Mouse (Mus musculus): ENCODE data around the gene Catsper2. TPM values are rescaled to one million over a fixed set of nuclear protein-coding genes. Genes with fewer than 3 reads are reported as not detected.
A peak's percentile ranks its signal among the peaks of the same experiment; 100 is the strongest.

Gene Catsper2
- polyA plus RNA-seq, 1 experiment from 2014 or later, result 1.5 TPM

DNA sequence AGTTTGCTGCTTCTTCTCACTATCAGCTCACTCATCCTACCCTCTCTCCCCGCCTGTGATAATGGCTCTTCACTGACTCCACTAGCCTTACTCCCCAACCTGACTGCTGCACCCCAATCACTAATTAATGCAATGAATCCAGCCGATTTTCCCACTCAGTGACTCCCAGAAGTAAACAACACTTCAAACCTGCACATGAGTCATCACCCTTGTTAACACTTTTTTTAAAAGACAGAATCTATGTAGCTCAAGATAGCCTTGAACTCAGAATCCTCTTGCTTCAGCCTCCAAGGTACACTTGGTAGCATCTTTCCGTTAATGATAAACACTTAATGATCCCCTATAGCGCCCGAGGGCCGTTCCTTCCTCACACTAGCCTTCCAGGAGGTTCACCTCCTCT lies 59.2 kb downstream of the Catsper2 start:
- WGBS (ENCODE audit: insufficient replicate concordance), result 5% methylated on average over 6 of the region's 6 CpGs
- Histone ChIP-seq H3K9ac (replicated peaks) (peak overlapping the region; percentile 75), H3K4me2 (ENCODE audit: low read depth, low read length) (peak overlapping the region; percentile 99), H3K36me3 (replicated peaks; ENCODE audit: insufficient read depth, low read length) (no peaks in the 10 kb centered on the region), H3K27ac (ENCODE audit: low read depth) (no peak overlapping the region), H3K4me3 (ENCODE audit: low read depth, low read length) (peak overlapping the region; percentile 66), H3K4me1 (ENCODE audit: insufficient read depth) (peaks cover 6% of the 10 kb centered on the region), H3K9me3 (ENCODE audit: low read length) (no peaks in the 10 kb centered on the region), H3K27me3 (ENCODE audit: insufficient read depth, low read length) (peaks cover 36% of the 10 kb centered on the region)
- TF ChIP-seq CTCF (IDR thresholded peaks at IDR 0.05; ENCODE audit: low read depth) (no peak), EP300 (IDR thresholded peaks at IDR 0.05; ENCODE audit: low read depth) (no peak)
- no peak for ATAC-seq
- DNase-seq, result no peak

DNA sequence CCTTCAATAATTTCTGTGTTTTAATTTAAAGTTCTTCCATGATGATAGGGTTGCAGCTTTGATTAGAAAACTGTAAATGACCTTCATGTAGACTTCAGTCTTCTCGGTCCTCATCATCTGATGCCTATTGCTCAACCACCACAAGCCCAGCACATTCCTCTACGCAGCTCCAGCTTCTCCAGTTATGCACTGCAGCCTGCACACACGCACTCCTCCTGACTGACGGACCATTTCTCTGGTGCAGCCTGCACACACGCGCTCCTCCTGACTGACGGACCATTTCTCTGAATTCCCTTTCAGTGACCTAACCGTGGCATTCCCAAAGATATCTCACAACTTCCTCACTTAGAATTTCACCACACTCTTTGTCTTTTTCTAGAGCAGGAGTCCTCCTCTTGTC lies 60.4 kb downstream of the Catsper2 start:
- H3K27me3 ChIP-seq (ENCODE audit: insufficient read depth, low read length), result peaks cover 24% of the 10 kb centered on the region
- no peak overlapping the region for H3K27ac ChIP-seq (ENCODE audit: low read depth)
- H3K4me3 ChIP-seq (ENCODE audit: low read depth, low read length), result no peak overlapping the region
- TF ChIP-seq CTCF (IDR thresholded peaks at IDR 0.05; ENCODE audit: low read depth) (no peak), EP300 (IDR thresholded peaks at IDR 0.05; ENCODE audit: low read depth) (no peak)
- no peak overlapping the region for H3K9ac ChIP-seq (replicated peaks)
- H3K36me3 ChIP-seq (replicated peaks; ENCODE audit: insufficient read depth, low read length), result no peaks in the 10 kb centered on the region
- no peak for DNase-seq
- peaks cover 6% of the 10 kb centered on the region for H3K4me1 ChIP-seq (ENCODE audit: insufficient read depth)
- ATAC-seq, result no peak
- WGBS (ENCODE audit: insufficient replicate concordance), result 56% methylated on average over 8 of the region's 8 CpGs
- H3K9me3 ChIP-seq (ENCODE audit: low read length), result no peaks in the 10 kb centered on the region
- H3K4me2 ChIP-seq (ENCODE audit: low read depth, low read length), result no peak overlapping the region

Small RNAs within 50 kb of the gene (microRNA-seq; reads per million reads assigned to microRNA genes)
- gene Gm22953, result not detected

Other genes starting within 250 kb of the Catsper2 start
- 8.1 and 9.7 TPM in 2 replicates for gene Tubgcp4, start 243.1 kb downstream of the Catsper2 start, polyA plus RNA-seq (2015; fragmentation: Nextera tagmentation; extraction: Ambion mirVana)
- gene Zscan29, start 242.7 kb downstream of the Catsper2 start, polyA plus RNA-seq (2015; fragmentation: Nextera tagmentation; extraction: Ambion mirVana), result 3.9 and 4.4 TPM in 2 replicates
- 4.8 and 5.7 TPM in 2 replicates for gene Trp53bp1, start 142.4 kb downstream of the Catsper2 start, polyA plus RNA-seq (2015; fragmentation: Nextera tagmentation; extraction: Ambion mirVana)
- 0.02 and 0.04 TPM in 2 replicates for gene Map1a, start 124.2 kb downstream of the Catsper2 start, polyA plus RNA-seq (2015; fragmentation: Nextera tagmentation; extraction: Ambion mirVana)
- gene Ppip5k1, start 58.4 kb downstream of the Catsper2 start, polyA plus RNA-seq (2015; fragmentation: Nextera tagmentation; extraction: Ambion mirVana), result 2.3 and 3.5 TPM in 2 replicates
- 0.54 and 0.68 TPM in 2 replicates for gene Ckmt1, start 56.1 kb downstream of the Catsper2 start, polyA plus RNA-seq (2015; fragmentation: Nextera tagmentation; extraction: Ambion mirVana)
- not detected in 2 replicates for gene Strc, start 26.6 kb downstream of the Catsper2 start, polyA plus RNA-seq (2015; fragmentation: Nextera tagmentation; extraction: Ambion mirVana)
- gene Pdia3, start within 50 bp of the Catsper2 start, polyA plus RNA-seq (2015; fragmentation: Nextera tagmentation; extraction: Ambion mirVana), result 231 and 233 TPM in 2 replicates
- 1.9 and 2.1 TPM in 2 replicates for gene Ell3, start 30.5 kb upstream of the Catsper2 start, polyA plus RNA-seq (2015; fragmentation: Nextera tagmentation; extraction: Ambion mirVana)
- 264 and 266 TPM in 2 replicates for gene Serf2, start 35.4 kb upstream of the Catsper2 start, polyA plus RNA-seq (2015; fragmentation: Nextera tagmentation; extraction: Ambion mirVana)
- 54.3 and 56.0 TPM in 2 replicates for gene Hypk, start 39.5 kb upstream of the Catsper2 start, polyA plus RNA-seq (2015; fragmentation: Nextera tagmentation; extraction: Ambion mirVana)
- not detected in 2 replicates for gene Serinc4, start 43.0 kb upstream of the Catsper2 start, polyA plus RNA-seq (2015; fragmentation: Nextera tagmentation; extraction: Ambion mirVana)
- gene Mfap1b, start 60.3 kb upstream of the Catsper2 start, polyA plus RNA-seq (2015; fragmentation: Nextera tagmentation; extraction: Ambion mirVana), result 13.2 and 13.9 TPM in 2 replicates
- gene Mfap1a, start 92.9 kb upstream of the Catsper2 start, polyA plus RNA-seq (2015; fragmentation: Nextera tagmentation; extraction: Ambion mirVana), result 7.8 and 8.2 TPM in 2 replicates
- gene Wdr76, start 92.9 kb upstream of the Catsper2 start, polyA plus RNA-seq (2015; fragmentation: Nextera tagmentation; extraction: Ambion mirVana), result 4.2 and 5.0 TPM in 2 replicates

Measured in liver, postnatal 0 days (tissue).